Mouse (Mus musculus) Patski (cell line): ENCODE measurements around the gene Gipc2. TPM values are rescaled to one million over a fixed set of nuclear protein-coding genes. Genes with fewer than 3 reads are reported as not detected.
A peak's percentile ranks its signal among the peaks of the same experiment; 100 is the strongest.
"Not testable (repeated sequence)": the region's sequence is repeated elsewhere in the genome, so short reads cannot be mapped to it uniquely, and the experiment has no call there.

Experiments used
- ATAC-seq: fragments of 100-300 bp; one replicate; pipeline ENCODE4 v1.8.0; 2021
- CTCF ChIA-PET: fragments of 350-600 bp; sonication (Branson Sonifier 250); formaldehyde crosslinking; loops from one replicate; lab custom pipeline; 2022; ENCODE audit warnings: inconsistent platforms; lab: Charles Lee
- POLR2A ChIA-PET: fragments of 350-600 bp; sonication (Branson Sonifier 250); formaldehyde crosslinking; loops from one replicate; lab custom pipeline; 2022; ENCODE audit warnings: antibody characterized with exemption, inconsistent platforms; lab: Charles Lee
- DNase-seq: peaks from one replicate; pipeline ENCODE4 v3.0.0-alpha.2; 2011; ENCODE audit warnings: low read depth, low spot score
- H3K27me3 ChIP-seq: fragments of 371-371 bp; one replicate; pipeline ENCODE4 v1.5.1; 2021
- CTCF ChIP-seq: fragments of 100-300 bp; IDR thresholded peaks from one replicate; pipeline ENCODE4 v1.5.1; 2021
- in situ Hi-C: fragments of 300-500 bp; cut with MboI; formaldehyde crosslinking; loops from 3 replicates; pipeline ENCODE4 v1.11.1; 2018; ENCODE audit warnings: low pct_unique_long_range_greater_than_20kb, mixed read lengths
- polyA plus RNA-seq: library from polyadenylated mRNA; unstranded; gene quantifications from one replicate; pipeline ENCODE4 v1.2.3, GENCODE M21; 2021

Gipc2 gene
- polyA plus RNA-seq, 1 experiment from 2014 or later, result 0.21 TPM

DNA sequence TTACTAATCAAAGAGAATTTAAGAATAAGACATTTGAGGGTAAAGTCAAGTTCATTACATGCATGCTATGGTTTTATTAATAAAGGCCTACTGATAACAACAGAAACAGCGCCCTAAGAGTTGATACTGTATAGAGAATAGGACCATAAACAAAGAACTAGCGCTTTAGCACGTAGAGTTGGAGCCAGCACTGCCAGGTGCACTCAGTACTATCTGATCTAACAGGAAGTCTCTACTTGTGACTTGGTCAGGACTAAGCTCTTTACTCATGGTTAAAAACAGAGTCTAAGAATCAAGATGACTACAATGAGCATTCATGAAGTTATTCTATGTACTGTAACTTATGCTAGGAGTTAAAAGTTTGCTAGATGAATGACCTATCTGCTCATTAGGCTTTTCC, 38.5 kb upstream of the Gipc2 start:
- CTCF ChIA-PET, result interaction anchor here (1.4 to 3.7 kb wide), 4 partner anchors 8 to 93 kb away, joined by 4 to 19 read pairs (median 10); no protein-coding TSS in a partner anchor
- no peak for TF ChIP-seq CTCF
- in situ Hi-C loops, result no loop called here
- POLR2A ChIA-PET, result interaction anchor here (1.0 to 2.0 kb wide), 2 partner anchors 10 to 22 kb away, joined by 3 to 5 read pairs; no protein-coding TSS in a partner anchor
- ATAC-seq (no peak), DNase-seq (no peak)
- H3K27me3 ChIP-seq, result no peaks in the 10 kb centered on the region

DNA sequence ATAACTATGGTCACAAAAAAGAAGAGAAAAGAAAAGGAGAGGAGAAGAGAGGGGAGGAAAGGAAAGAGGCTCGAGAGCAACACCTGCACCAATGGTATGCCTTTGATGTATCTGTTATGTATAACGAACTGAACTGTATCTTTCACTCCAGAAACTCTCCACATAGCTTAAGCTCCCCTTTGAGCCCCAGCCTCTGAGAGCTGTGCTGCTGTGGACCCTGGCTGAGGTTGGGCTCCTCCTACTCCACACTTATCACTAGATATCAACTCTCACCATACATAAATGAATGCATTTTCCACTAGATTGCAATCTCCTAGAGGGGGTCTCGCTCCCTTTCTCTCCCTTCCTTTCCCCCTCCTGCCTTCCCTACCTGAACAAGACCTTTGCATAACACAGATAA, 38.0 kb upstream of the Gipc2 start:
- POLR2A ChIA-PET, result interaction anchor here (2.0 kb wide), 1 partner anchor 22 kb away, joined by 5 read pairs; no protein-coding TSS in a partner anchor
- in situ Hi-C loops, result no loop called here
- DNase-seq, result no peak
- ATAC-seq, result no peak
- no peaks in the 10 kb centered on the region for H3K27me3 ChIP-seq
- CTCF ChIA-PET, result interaction anchor here (1.3 to 3.7 kb wide), 4 partner anchors 8 to 111 kb away, joined by 3 to 17 read pairs (median 4); no protein-coding TSS in a partner anchor
- no peak for TF ChIP-seq CTCF

- ChIA-PET CTCF (interaction anchor here (1.3 to 1.4 kb wide), 2 partner anchors 10 to 112 kb away, joined by 3 to 4 read pairs; no protein-coding TSS in a partner anchor), POLR2A (no interaction called here)
- no peak for DNase-seq
- in situ Hi-C loops, result no loop called here
- no peak for TF ChIP-seq CTCF
- ATAC-seq, result no peak
- no peaks in the 10 kb centered on the region for H3K27me3 ChIP-seq
These were observed 37.4 kb upstream of the Gipc2 start for GRCm38 (mm10) chr3:152203411-152203810.

GRCm38 (mm10) chr3:152202942-152203341, 36.9 kb upstream of the Gipc2 start:
- in situ Hi-C loops, result no loop called here
- no peak for TF ChIP-seq CTCF
- ATAC-seq (no peak), DNase-seq (no peak)
- ChIA-PET POLR2A (no interaction called here), CTCF (interaction anchor here (1.3 kb wide), 1 partner anchor 112 kb away, joined by 3 read pairs; no protein-coding TSS in a partner anchor)
- H3K27me3 ChIP-seq, result no peaks in the 10 kb centered on the region

GRCm38 (mm10) chr3:152201651-152202050, 35.6 kb upstream of the Gipc2 start:
- DNase-seq (no peak), ATAC-seq (no peak)

GRCm38 (mm10) chr3:152201181-152201580, 35.2 kb upstream of the Gipc2 start:
- no peak for TF ChIP-seq CTCF

More at GRCm38 (mm10) chr3:152201651-152202050, 35.6 kb upstream of the Gipc2 start:
- CTCF ChIA-PET, result interaction anchor here (1.3 to 2.4 kb wide), 2 partner anchors 8 to 90 kb away, joined by 3 to 6 read pairs; no protein-coding TSS in a partner anchor
- in situ Hi-C loops, result no loop called here
- no peak for TF ChIP-seq CTCF
- POLR2A ChIA-PET, result interaction anchor here (0.5 kb wide), 1 partner anchor 16 kb away, joined by 3 read pairs; no protein-coding TSS in a partner anchor
- H3K27me3 ChIP-seq, result no peaks in the 10 kb centered on the region

DNA sequence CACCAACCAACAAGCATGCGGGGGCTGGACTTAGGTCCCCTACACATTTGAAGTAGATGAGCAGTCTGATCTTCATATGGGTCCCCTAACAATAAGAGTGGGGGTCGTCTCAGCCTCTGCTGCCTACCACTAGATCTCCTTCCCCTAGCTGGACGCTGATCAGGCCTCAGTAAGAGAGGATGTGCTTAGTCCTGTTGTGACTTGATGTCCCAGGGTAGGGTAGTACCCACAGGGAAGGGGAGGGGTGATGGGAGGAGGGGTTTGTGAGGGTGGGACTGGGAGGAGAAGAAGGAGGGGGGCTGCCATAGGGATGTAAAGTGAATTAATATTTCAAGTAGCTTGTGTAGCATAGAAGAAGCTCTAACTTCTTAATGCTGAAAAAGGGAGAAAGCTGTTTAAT, 33.1 kb upstream of the Gipc2 start:
- in situ Hi-C loops, result no loop called here
- ATAC-seq, result no peak
- no peak for DNase-seq
- ChIA-PET CTCF (interaction anchor here (1.4 to 2.1 kb wide), 4 partner anchors 10 to 26 kb away, joined by 4 to 7 read pairs (median 4); no protein-coding TSS in a partner anchor), POLR2A (no interaction called here)
- TF ChIP-seq CTCF, result no peak
- H3K27me3 ChIP-seq, result no peaks in the 10 kb centered on the region

More at GRCm38 (mm10) chr3:152201181-152201580, 35.2 kb upstream of the Gipc2 start:
- in situ Hi-C loops, result no loop called here
- no peaks in the 10 kb centered on the region for H3K27me3 ChIP-seq
- ChIA-PET CTCF (interaction anchor here (1.3 to 2.4 kb wide), 4 partner anchors 8 to 90 kb away, joined by 3 to 6 read pairs (median 4); no protein-coding TSS in a partner anchor), POLR2A (interaction anchor here (0.5 kb wide), 1 partner anchor 17 kb away, joined by 3 read pairs; no protein-coding TSS in a partner anchor)
- ATAC-seq (no peak), DNase-seq (no peak)

DNA sequence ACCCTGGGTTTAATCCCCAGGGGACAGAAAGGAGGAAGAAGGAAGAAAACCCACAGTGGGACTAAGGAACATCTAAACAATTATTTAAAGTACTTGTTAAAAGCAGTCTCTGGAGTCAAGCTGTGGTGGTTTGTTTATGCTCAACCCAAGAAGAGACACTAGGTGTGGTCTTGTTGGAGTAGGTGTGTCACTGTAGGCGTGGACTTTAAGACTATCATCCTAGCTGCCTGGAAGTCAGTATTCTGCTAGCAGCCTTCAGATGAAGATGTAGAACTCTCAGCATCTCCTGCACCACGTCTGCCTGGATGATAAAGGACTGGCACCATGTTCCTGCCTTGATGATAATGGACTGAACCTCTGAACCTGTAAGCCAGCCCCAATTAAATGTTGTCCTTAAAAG, 31.2 kb upstream of the Gipc2 start:
- DNase-seq, ATAC-seq, H3K27me3 ChIP-seq, in situ Hi-C loops, POLR2A ChIA-PET: not testable (repeated sequence)
- CTCF ChIA-PET, result interaction anchor here (3.9 to 6.5 kb wide), 2 partner anchors 9 to 86 kb away, joined by 17 to 53 read pairs; no protein-coding TSS in a partner anchor

GRCm38 (mm10) chr3:152193635-152194097, 27.6 kb upstream of the Gipc2 start:
- no peak for TF ChIP-seq CTCF
- H3K27me3 ChIP-seq, result no peaks in the 10 kb centered on the region
- ATAC-seq (peak; percentile 94), DNase-seq (no peak)
- POLR2A ChIA-PET, result interaction anchor here (0.9 to 1.8 kb wide), 6 partner anchors 18 to 88 kb away, joined by 3 to 14 read pairs (median 4); no protein-coding TSS in a partner anchor
- CTCF ChIA-PET, result interaction anchor here (0.7 to 6.5 kb wide), 16 partner anchors 8 to 115 kb away, joined by 3 to 53 read pairs (median 4); no protein-coding TSS in a partner anchor
- in situ Hi-C loops, result loop anchor here (5.0 kb wide), 2 partner anchors 46 to 81 kb away; no protein-coding TSS in a partner anchor

DNA sequence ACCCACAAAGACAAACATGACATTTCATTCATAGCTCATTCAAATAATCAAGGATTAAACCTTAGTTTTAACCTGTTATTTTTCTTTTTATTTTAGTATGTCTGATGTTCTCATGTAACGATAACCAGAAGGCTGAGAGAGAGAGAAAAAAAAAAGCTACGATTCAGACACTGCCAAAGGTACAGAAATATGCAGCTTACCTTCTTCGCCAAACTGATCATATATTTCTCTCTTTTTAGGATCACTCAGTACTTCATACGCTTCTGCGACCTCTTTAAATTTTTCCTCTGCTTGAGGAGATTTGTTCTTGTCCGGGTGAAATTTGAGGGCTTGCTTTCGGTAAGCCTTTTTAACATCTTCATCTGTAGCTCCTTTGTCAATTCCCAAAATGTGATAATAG, 27.1 kb upstream of the Gipc2 start:
- TF ChIP-seq CTCF, result no peak
- no peaks in the 10 kb centered on the region for H3K27me3 ChIP-seq
- ATAC-seq, result no peak
- ChIA-PET CTCF (interaction anchor here (0.7 to 6.5 kb wide), 18 partner anchors 9 to 115 kb away, joined by 3 to 53 read pairs (median 4); no protein-coding TSS in a partner anchor), POLR2A (interaction anchor here (0.9 to 1.8 kb wide), 8 partner anchors 18 to 88 kb away, joined by 3 to 14 read pairs (median 4); no protein-coding TSS in a partner anchor)
- in situ Hi-C loops, result loop anchor here (5.0 kb wide), 2 partner anchors 46 to 81 kb away; no protein-coding TSS in a partner anchor
- no peak for DNase-seq
